Mouse (Mus musculus): ENCODE data around the gene Rpl24. TPM values are rescaled to one million over a fixed set of nuclear protein-coding genes. Genes with fewer than 3 reads are reported as not detected.
"Not testable (repeated sequence)": the region's sequence is repeated elsewhere in the genome, so short reads cannot be mapped to it uniquely, and the experiment has no call there.

Gene Rpl24
- polyA plus RNA-seq, 1 experiment from 2014 or later, result 845 TPM

- Histone ChIP-seq H3K4me3 (ENCODE audit: low read depth, low read length) (no peak overlapping the region), H3K9me3 (ENCODE audit: low read depth, low read length) (no peaks in the 10 kb centered on the region), H3K4me2 (no peak overlapping the region), H3K9ac (no peak overlapping the region), H3K36me3 (ENCODE audit: insufficient read depth) (no peaks in the 10 kb centered on the region), H3K27me3 (ENCODE audit: insufficient read depth, low read length) (no peaks in the 10 kb centered on the region), H3K27ac (ENCODE audit: low read depth) (no peak overlapping the region), H3K4me1 (ENCODE audit: insufficient read depth) (no peaks in the 10 kb centered on the region)
- TF ChIP-seq CTCF (IDR thresholded peaks at IDR 0.05; ENCODE audit: low read depth), result no peak
- no peak for ATAC-seq (ENCODE audit: insufficient read depth)
- no peak for DNase-seq
Observed at GRCm38 (mm10) chr16:55952771-55953170, 13.3 kb upstream of the Rpl24 start.

GRCm38 (mm10) chr16:55954196-55954595, 11.9 kb upstream of the Rpl24 start:
- not testable (repeated sequence) for H3K27me3 ChIP-seq (ENCODE audit: insufficient read depth, low read length); ATAC-seq (ENCODE audit: insufficient read depth); H3K4me3 ChIP-seq (ENCODE audit: low read depth, low read length); H3K36me3 ChIP-seq (ENCODE audit: insufficient read depth); H3K27ac ChIP-seq (ENCODE audit: low read depth); DNase-seq; H3K9ac ChIP-seq; H3K4me2 ChIP-seq; H3K9me3 ChIP-seq (ENCODE audit: low read depth, low read length); H3K4me1 ChIP-seq (ENCODE audit: insufficient read depth)
- WGBS, result 93% methylated on average over 9 of the region's 9 CpGs

DNA sequence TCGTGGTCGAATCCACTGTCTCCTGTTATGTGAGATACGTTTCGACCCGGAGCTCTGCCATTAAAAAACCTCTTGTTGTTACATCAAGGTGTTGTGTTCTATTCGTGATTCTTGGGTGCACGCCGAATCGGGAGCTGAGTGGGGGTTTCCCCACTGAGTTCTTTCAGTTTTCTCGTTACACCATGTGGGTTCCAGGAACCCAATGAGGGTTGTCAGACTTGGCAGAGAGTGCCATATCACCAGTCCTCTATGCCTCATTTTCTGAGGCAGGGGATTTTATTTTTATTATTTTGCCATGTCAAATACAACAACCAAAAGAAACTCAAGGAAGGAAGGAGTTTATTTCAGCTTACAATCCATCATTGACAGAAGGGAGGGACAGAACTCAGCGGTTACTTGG, 3.0 kb upstream of the Rpl24 start:
- not testable (repeated sequence) for H3K4me3 ChIP-seq (ENCODE audit: low read depth, low read length); H3K36me3 ChIP-seq (ENCODE audit: insufficient read depth); H3K27me3 ChIP-seq (ENCODE audit: insufficient read depth, low read length); H3K4me1 ChIP-seq (ENCODE audit: insufficient read depth); H3K9me3 ChIP-seq (ENCODE audit: low read depth, low read length); H3K27ac ChIP-seq (ENCODE audit: low read depth); H3K4me2 ChIP-seq; ATAC-seq (ENCODE audit: insufficient read depth); DNase-seq; H3K9ac ChIP-seq
- 91% methylated on average over 6 of the region's 11 CpGs for WGBS

DNA sequence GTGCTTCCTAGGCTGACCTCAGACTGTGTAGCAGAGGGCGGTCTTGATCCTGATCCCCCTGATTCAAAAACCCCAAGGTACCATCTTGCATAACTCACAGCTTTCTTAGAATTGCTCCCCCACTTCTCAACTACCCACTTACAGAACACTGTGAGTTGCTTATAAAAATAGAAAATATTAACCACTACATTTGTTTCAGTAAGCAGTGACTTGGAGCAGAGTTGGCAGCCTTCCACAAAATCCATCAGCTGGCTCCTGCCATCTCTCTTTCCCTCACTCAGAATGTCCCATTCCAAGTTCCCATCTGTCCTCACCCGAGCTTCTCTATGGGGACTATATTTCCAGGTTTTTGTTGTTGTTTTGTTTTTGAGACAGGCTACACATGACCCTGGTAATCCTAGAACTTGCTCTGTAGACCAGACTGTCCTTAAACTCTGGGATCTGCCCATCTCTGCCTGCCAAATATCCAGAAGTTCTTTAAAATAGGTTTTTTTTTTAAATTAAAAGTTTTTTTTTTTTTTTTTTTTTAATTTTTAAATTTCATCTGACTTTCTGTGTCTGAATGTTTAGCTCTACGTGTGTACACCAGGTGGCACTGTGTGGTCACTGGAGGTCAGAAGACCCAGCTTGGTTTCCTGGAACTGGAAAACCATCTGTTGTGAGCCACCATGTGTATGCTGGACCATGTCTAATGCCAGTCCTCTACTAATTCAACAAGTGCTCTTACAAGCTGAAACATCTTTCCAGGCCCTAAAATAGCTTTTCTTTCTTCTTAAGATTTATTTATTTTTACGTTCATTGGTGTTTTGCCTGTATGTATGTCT, 1.7 kb upstream of the Rpl24 start:
- peak; percentile 62 for DNase-seq
- 59% methylated on average over 4 of the region's 4 CpGs for WGBS

DNA sequence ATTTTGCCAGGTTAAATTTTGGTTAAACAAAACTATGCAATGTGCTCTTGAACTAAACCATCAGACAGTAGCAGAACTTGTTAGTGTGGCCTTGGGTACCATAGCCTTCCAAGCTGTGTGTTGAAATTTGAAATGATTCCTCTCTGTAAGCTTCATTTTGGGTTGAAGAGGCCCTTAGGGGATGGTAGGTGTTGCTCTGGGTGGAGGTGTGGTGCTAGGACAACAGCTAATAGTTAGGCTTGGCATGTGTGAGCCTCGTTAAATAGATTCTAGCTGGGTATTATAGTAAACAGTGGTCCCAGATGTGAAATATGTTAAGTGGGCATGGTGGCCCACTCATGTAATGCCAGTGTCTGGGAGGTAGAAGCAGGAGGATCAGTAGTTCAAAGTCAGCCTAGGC, 1.1 kb downstream of the Rpl24 start:
- H3K27ac ChIP-seq (ENCODE audit: low read depth), result no peak overlapping the region
- no peaks in the 10 kb centered on the region for H3K9me3 ChIP-seq (ENCODE audit: low read depth, low read length)
- peak overlapping the region; percentile 92 for H3K9ac ChIP-seq
- no peaks in the 10 kb centered on the region for H3K4me1 ChIP-seq (ENCODE audit: insufficient read depth)
- WGBS, result 15% methylated on average over 1 of the region's 1 CpGs
- H3K4me2 ChIP-seq, result peak overlapping the region; percentile 97
- no peaks in the 10 kb centered on the region for H3K27me3 ChIP-seq (ENCODE audit: insufficient read depth, low read length)
- peak overlapping the region; percentile 73 for H3K4me3 ChIP-seq (ENCODE audit: low read depth, low read length)
- H3K36me3 ChIP-seq (ENCODE audit: insufficient read depth), result peaks cover 44% of the 10 kb centered on the region
- TF ChIP-seq CTCF (IDR thresholded peaks at IDR 0.05; ENCODE audit: low read depth), result no peak
- ATAC-seq (ENCODE audit: insufficient read depth) (no peak), DNase-seq (no peak)

More for the DNA sequence above, 1.7 kb upstream of the Rpl24 start:
- no peaks in the 10 kb centered on the region for H3K27me3 ChIP-seq (ENCODE audit: insufficient read depth, low read length)
- H3K4me3 ChIP-seq (ENCODE audit: low read depth, low read length), result no peak overlapping the region
- H3K9me3 ChIP-seq (ENCODE audit: low read depth, low read length), result no peaks in the 10 kb centered on the region
- H3K36me3 ChIP-seq (ENCODE audit: insufficient read depth), result peaks cover 16% of the 10 kb centered on the region
- no peak overlapping the region for H3K9ac ChIP-seq
- peak; percentile 41 for TF ChIP-seq CTCF (IDR thresholded peaks at IDR 0.05; ENCODE audit: low read depth)
- H3K27ac ChIP-seq (ENCODE audit: low read depth), result no peak overlapping the region
- H3K4me2 ChIP-seq, result no peak overlapping the region
- no peak for ATAC-seq (ENCODE audit: insufficient read depth)
- H3K4me1 ChIP-seq (ENCODE audit: insufficient read depth), result no peaks in the 10 kb centered on the region

DNA sequence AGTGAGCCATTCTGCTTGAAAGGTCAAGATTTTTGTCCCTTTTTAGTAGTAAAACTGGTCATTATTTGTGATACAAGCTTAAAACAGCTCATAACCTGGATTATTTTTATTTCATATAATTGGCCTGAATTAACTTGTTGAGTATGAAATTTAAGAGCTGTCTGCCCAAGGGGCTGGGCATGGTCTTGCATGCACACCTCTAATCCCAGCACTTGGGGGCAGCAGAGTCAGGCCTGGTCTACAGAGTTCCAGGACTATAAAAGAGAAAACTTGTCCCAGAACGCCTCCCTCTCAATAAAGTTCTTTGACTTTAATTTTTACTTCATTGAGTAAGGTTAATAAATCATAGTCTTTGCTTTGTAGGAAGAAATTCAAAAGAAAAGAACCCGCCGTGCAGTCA, 3.1 kb downstream of the Rpl24 start:
- no peaks in the 10 kb centered on the region for H3K27me3 ChIP-seq (ENCODE audit: insufficient read depth, low read length)
- no peaks in the 10 kb centered on the region for H3K4me1 ChIP-seq (ENCODE audit: insufficient read depth)
- peak; percentile 77 for DNase-seq
- 0 out of 2 replicates have a peak overlapping the region, but pooled peaks have one; percentile 2 for H3K4me3 ChIP-seq (ENCODE audit: low read depth, low read length)
- H3K9me3 ChIP-seq (ENCODE audit: low read depth, low read length), result no peaks in the 10 kb centered on the region
- no peak for ATAC-seq (ENCODE audit: insufficient read depth)
- peak; percentile 61 for TF ChIP-seq CTCF (IDR thresholded peaks at IDR 0.05; ENCODE audit: low read depth)
- peaks cover 49% of the 10 kb centered on the region for H3K36me3 ChIP-seq (ENCODE audit: insufficient read depth)
- H3K9ac ChIP-seq, result no peak overlapping the region
- no peak overlapping the region for H3K27ac ChIP-seq (ENCODE audit: low read depth)
- no peak overlapping the region for H3K4me2 ChIP-seq
- 77% methylated on average over 3 of the region's 3 CpGs for WGBS

- WGBS, result 93% methylated on average over 5 of the region's 5 CpGs
- no peak overlapping the region for H3K27ac ChIP-seq (ENCODE audit: low read depth)
- H3K36me3 ChIP-seq (ENCODE audit: insufficient read depth), result peaks cover 49% of the 10 kb centered on the region
- H3K4me1 ChIP-seq (ENCODE audit: insufficient read depth), result peaks cover 4% of the 10 kb centered on the region; the same call in 1 of the 2 replicates
- H3K4me3 ChIP-seq (ENCODE audit: low read depth, low read length), result no peak overlapping the region
- H3K4me2 ChIP-seq, result no peak overlapping the region
- H3K9me3 ChIP-seq (ENCODE audit: low read depth, low read length), result no peaks in the 10 kb centered on the region
- no peak for DNase-seq
- ATAC-seq (ENCODE audit: insufficient read depth), result no peak
- no peak overlapping the region for H3K9ac ChIP-seq
- TF ChIP-seq CTCF (IDR thresholded peaks at IDR 0.05; ENCODE audit: low read depth), result no peak
- H3K27me3 ChIP-seq (ENCODE audit: insufficient read depth, low read length), result no peaks in the 10 kb centered on the region
Observed at GRCm38 (mm10) chr16:55970416-55970815, 4.3 kb downstream of the Rpl24 start.

Data from lung, embryonic 14.5 days (tissue).